Mouse (Mus musculus): ENCODE measurements around the gene Tagln3. TPM values are rescaled to one million over a fixed set of nuclear protein-coding genes. Genes with fewer than 3 reads are reported as not detected.

Gene Tagln3
- total RNA-seq, 2 experiments from 2014 or later: 7.1 to 12.1 TPM

Other genes starting within 250 kb of the Tagln3 start
- under 1 TPM; 0.27 to 0.48 TPM for gene Gm609, start 231.6 kb downstream of the Tagln3 start, total RNA-seq (2021)
- not detected for gene Gm17783, start 192.6 kb downstream of the Tagln3 start, total RNA-seq (2021)
- gene Slc9c1, start 189.3 kb downstream of the Tagln3 start, total RNA-seq (2021): not detected
- gene Gcsam, start 114.2 kb downstream of the Tagln3 start, total RNA-seq (2021): under 1 TPM; 0.21 to 0.48 TPM
- under 1 TPM; 0.18 to 0.48 TPM for gene BC016579, start 70.5 kb downstream of the Tagln3 start, total RNA-seq (2021)
- gene Tmprss7, start 30.9 kb downstream of the Tagln3 start, total RNA-seq (2021): under 1 TPM; 0.30 to 0.82 TPM
- gene Abhd10, start 18.3 kb upstream of the Tagln3 start, total RNA-seq (2021): 10 to 100 TPM; 23.0 to 26.4 TPM
- gene Phldb2, start 229.0 kb upstream of the Tagln3 start, total RNA-seq (2021): 10 to 100 TPM; 34.3 to 46.2 TPM